Mouse (Mus musculus): ENCODE measurements around the gene Nasp.
"Not testable (repeated sequence)": the region's sequence is repeated elsewhere in the genome, so short reads cannot be mapped to it uniquely, and the experiment has no call there.

Gene Nasp

DNA sequence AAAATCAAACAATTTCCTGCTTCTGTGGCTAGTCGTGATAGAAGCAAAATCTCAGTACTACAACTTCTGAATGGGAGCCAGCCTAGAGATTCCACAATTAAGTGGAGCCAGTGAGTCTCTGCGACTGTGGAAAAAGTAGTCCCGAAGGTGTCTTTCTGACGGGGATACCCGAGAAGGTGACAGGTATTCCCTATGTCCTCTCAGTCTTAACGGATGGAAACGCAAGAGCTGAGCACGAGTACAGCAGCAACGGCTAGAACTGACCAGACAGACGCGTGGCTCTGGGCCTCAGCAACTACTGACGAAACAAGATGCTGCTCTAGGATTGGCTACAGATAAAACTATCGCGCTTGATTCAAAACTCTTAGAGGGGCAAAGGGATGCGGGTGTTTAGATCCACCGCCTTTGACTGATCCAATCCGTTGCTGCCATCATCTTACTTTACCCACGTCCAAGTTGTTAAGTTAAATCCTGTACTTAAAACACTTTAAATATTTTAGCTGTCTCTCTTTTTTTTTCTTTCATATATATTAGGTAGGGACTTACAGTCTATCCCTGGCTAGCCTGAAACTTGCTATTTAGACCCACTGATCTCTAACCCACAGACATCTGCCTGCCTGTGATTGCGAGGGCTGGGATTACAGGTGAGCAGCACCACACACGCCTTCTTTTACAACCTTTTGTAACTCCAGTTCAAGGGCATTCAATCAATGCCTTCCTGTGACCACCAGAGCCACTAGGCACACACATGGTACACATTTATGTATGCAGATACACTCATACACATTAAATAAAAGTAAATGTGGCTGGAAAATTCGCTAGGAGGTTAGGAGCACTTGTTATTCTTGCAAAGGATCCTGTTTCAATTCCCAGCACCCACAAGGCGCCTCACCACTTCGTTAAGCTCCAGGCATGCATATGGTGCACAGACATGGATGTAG lies at the start of gene Nasp:
Gene Nasp, minus strand, starts transcription at position 220 of the 941 bp plus-strand sequence.
- DNase-seq (ENCODE audit: low read depth, low spot score): peak; percentile 88

DNA sequence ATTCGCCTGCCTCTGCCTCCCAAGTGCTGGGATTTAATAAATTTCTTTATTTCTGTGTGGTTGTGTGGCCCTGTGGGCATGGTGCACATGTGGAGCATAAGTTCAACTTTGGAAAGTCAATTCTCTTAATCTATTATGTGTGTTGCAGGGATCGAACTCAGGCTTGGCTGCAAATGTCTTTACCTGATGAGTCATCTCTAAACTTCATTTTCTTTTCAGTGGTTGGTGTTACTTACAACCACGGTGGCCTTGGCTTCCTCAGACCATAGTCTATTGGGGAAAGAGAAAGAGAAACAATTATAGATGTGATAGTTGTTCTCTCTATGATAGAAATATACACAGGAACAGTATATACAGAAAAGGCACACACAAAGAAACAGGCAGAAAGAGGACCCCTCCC lies 48.3 kb upstream of the Nasp start:
- no peak for DNase-seq (ENCODE audit: low read depth, low spot score)

DNA sequence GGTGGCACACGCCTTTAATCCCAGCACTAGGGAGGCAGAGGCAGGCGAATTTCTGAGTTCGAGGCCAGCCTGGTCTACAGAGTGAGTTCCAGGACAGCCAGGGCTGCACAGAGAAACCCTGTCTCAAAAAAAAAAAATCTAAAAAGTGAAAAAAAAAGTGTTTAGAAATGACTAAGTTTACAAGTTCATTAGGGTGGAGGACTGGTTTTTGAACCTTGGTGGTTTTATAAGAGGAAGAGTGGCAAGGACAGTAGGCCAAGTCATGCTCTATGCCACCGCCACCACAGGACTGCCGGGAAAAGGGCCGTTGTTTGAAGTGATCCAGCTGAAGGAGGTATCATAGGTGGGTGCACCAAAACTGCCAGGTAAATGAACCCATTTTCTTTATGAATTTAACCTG lies 47.0 kb upstream of the Nasp start:
- DNase-seq (ENCODE audit: low read depth, low spot score): not testable (repeated sequence)

DNA sequence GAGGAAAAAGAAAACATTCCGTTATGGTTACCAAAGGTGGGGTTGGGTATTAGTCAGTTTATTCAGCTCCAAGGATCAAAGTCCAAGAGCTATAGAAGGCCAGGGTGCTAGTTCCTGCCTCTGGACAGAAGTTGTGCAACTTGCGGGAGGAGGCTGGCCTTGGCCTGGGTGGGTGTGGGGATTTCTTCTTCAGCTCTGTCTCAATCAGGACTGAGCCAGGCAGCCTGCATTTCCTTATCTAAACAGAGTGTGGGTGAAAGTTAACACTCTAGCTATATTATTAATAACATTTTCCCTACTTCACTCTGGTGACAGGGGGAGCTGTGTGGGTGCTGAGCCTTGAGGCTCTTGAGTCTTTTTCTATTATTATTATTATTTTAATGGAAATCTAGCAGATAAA lies 45.0 kb upstream of the Nasp start:
- DNase-seq (ENCODE audit: low read depth, low spot score): no peak

DNA sequence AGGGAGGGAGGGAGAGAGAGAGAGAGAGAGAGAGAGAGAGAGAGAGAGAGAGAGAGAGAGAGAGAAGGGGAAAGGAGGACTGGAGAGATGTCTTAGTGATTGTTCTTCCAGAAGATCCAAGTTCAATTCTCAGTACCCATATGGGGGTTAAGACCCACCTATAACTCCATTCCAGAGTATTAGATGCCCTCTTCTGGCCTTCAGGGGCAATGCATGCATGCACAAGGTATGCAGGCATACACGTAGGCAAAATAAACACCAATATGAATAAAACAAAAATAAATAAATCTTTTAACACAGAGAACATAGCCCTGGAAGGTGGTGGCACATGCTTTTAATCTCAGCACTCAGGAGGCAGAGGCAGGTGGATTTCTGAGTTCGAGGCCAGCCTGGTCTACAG lies 41.5 kb upstream of the Nasp start:
- DNase-seq (ENCODE audit: low read depth, low spot score): no peak

DNA sequence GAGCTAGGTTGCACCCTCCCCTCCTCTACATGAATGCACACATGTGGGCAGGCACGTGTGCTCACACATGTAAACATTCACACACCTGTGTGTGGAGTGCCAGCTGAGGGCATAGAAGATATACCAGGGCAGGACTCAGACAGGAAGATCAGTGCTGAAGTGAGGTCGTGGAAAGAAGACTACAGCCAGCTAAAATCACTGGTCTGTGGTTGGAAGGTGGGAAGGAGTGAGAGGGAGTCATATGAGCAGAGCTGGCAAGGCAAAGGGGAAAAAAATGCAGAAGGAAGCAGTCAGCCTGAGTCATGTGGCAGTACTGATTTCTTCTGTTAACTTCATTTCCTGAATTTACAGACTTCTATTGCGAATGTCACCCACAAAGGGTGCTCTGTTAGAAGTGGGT lies 40.4 kb upstream of the Nasp start:
- DNase-seq (ENCODE audit: low read depth, low spot score): no peak

DNA sequence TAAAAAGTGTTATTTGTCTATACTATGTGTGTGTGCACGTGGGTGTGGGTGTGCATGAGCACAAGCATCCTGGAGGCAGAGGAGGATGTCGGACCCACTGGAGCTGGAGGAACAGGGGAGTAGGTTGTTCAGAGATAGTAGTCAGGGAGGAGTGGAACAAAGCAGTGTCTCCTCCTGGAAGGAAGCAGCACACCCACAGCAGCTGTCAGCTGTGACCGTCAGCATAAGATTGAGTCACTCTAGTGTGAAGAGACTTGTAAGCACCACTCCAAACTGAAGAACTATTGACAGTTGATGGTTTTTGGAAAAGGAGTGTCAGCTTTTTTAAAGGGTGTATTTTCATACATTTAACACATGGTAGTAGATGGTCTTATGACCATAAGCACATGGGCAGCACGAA lies 38.9 kb upstream of the Nasp start:
- no peak for DNase-seq (ENCODE audit: low read depth, low spot score)

DNA sequence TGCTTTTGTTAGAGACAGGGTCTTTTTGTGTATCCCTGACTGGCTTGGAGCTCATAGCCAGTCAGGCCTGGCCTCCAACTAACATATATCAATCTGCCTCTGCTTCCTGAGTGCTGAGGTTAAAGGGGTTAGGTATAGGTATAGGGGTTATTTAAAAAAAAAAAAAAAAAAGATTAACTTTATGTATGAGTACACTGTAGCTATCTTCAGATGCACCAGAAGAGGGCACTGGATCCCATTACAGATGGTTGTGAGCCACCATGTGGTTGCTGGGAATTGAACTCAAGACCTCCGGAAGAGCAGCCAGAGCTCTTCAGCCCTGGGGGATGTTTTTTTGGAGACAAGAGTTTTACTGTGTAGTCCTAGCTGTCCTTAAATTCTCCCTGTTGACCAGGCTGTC lies 34.3 kb upstream of the Nasp start:
- no peak for DNase-seq (ENCODE audit: low read depth, low spot score)

DNA sequence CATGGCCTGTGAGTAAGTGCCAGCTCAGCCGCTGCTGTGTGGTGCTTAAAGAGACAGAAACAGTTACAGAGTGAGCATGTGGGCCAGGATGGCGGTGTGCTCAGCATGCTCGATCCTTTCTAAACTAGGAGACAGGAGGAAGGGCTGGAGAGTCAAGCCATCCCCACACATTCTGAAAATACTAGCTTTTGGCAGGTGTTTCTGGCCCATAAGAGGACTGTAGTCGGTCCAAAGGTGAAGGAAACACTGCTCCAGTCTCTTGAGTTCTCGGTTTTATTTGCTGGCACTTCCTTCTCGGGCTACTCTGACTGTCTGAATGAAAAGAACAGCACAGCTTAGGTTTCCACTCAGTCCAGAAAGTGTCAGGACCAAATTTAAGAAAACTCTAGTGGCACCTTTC lies 33.1 kb upstream of the Nasp start:
- DNase-seq (ENCODE audit: low read depth, low spot score): no peak

DNA sequence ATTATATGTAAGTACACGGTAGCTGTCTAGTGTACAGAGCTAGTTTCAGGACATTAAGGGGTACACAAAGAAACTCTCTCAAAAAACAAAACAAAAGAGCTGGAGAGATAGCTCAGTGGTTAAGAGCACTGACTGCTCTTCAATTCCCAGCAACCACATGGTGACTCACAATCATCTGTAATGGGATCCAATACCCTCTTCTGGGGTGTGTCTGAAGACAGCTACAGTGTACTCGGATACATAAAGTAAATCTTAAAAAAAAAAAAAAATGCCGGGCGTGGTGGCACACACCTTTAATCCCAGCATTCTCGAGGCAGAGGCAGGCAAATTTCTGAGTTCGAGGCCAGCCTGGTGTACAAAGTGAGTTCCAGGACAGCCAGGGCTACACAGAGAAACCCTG lies 32.2 kb upstream of the Nasp start:
- DNase-seq (ENCODE audit: low read depth, low spot score): not testable (repeated sequence)

DNA sequence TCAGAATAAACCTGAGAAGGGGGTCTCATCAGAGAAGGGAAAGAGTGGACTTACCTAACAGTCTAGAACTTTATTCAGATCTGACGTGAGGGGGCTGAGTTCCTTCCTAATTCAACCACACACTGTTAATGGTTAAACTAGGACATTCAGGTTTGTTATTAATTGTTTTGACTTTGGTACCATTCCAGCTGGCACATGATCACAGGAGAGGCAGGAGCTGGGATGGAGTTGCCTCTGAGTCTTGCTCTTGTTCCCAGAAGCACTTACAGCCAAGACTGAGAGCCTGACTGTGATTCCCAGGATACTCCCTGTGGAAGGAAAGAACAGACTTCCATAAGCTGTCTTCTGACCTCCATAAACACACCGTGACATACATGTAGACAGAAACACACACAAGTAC lies 31.7 kb upstream of the Nasp start:
- no peak for DNase-seq (ENCODE audit: low read depth, low spot score)

DNA sequence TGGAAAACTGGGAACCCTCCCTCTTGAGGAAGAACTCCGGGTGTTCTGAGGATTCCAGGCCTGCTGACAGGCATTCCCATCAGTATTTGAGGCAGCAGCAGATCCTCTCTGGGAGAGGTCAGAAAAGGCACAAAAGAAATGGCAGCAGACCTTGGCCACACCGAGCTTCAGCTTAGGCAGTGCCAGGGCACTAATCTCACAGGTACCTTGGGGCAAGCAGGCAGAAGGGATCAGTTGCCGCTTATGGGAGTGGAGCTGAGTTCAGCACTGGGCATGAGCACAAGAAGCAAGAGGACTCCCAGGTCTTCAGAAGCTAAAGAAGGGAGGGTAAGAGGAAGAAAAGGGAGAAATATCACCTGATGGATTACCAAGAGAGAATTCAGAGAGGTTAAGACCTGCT lies 30.2 kb upstream of the Nasp start:
- no peak for DNase-seq (ENCODE audit: low read depth, low spot score)

DNA sequence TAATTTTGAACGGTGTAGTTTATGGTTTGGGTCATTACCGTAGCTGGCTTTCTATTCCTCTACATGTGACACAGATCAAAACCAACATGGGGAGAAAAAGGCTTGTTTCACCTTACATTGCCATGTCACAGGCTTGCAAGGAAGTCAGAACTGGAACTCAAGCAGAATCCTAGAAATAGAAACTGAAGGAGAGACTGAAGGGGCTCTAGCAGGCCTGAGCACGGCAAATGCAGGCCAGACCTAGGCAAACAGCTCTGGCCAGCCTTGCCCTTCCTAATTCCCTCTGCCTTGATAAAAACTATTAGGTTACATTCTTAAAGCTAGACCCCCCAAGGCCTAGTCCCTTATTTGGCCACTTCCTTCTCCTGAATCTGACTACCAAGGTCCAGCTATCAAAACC lies 27.9 kb upstream of the Nasp start:
- DNase-seq (ENCODE audit: low read depth, low spot score): no peak

DNA sequence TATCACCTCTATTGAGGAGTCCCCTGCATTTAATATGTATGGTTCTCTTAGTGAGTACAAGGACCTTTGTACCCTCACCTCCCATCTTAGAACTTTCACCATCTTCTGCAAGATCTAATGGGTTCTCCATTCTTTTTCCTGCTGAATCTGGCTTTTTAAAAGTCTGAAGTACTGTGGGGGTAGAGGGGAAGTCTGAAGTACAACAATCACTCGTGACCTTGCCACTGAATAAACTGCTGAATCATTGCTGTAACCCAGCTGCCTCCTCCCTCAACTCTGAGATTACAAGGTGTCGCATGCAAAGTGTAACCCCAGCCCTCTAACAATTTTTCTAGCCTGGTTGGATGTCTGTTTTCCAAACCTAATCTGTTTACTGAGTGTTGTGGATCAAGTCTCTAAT lies 27.4 kb upstream of the Nasp start:
- DNase-seq (ENCODE audit: low read depth, low spot score): no peak

DNA sequence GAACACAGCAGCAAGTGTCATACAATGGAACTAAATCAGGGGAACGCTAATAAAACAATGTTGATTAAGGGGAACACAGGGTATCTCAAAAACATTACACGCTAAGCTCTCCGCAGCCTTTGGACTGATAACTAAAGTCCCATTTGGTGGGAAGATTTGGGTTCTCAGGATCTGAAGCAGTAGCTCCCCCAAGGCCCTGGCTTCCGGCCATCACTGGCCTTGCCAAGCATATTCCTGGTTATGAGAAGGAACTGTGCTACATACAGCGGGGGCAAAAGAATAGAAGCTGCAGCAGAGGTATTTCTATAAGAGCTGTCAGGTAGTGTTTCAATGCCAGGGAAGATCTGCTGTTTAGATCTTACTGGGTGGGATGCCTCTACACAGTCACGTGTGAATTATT lies 25.5 kb upstream of the Nasp start:
- DNase-seq (ENCODE audit: low read depth, low spot score): no peak

DNA sequence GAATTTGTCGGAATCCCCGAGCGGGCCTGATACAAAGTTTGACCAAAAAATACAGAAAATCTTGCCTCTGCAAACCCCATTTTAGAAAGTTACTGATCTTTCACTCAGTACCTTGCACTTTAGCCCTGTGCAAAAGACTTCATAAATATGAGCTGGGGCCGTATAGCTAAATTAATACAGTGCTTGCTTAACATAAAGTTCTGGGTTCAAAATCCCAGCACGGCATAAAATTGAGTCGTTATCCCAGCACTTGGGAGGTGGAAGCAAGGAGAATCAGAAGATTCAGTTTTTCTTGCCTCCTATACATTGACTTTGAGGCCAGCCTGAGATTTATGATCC lies 24.0 kb upstream of the Nasp start:
- DNase-seq (ENCODE audit: low read depth, low spot score): no peak

DNA sequence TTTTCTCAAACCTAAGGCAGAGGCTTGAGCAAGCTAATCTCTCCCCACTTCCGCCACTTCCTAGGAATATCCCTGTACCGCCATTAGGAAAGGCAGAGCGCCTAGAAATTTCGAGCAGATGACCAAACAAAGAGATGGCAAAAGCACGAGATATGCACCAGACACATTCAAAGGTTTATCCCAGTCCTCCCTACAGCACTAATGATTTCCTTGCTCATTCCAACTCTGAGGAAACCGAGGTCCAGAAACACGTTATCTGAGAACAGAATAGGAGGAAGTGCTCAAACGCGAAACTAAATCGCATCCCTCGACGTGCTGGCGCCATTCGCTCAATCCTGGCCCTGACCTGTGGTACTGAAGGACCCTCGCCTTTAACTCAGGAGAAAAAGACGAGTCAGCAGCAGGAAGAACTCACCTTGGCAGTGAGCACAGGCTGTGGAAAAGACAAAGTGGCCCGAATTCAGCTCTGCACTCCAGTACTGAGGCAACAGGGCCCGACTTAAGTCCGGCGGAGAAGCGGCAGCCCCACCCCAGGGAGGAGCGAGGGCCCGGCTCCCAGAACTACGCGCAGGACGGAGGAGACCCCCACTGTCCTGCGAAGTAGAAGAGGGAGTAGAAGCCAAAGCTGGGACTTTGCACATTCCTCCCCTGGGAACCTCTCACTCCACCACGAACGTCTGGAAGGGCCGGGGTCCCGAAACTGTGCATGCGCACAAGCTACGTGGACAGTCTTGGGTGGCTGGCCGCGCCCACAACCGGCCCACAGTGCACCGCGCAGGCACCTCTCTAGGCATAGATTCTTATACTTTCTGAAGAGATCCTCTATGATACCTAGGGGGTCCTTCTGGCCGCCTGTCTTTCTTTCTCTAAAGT lies 23.4 kb upstream of the Nasp start, which contains the start of gene Akr1a1:
Gene Akr1a1, minus strand, starts transcription at position 757 of the 873 bp plus-strand sequence.
- peak; percentile 90 for DNase-seq (ENCODE audit: low read depth, low spot score)

DNA sequence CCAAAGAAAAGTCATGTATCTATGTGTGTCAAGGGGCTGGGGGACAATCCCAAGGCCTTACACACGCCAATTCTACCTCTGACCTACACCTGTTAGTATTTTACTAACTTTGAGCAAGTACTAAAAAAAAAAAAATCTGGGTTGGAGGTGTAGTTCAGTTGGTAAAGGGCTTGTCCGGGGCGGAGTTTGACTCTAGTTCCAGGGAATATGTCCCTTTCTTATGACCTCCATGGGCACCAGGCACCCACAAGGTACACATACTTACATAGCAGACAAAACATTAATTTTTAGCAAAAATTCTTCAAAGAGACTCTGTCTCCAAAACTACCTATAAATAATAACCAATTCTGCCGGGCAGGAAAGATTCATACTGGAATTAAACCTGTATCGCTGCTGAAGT lies 22.6 kb upstream of the Nasp start:
- no peak for DNase-seq (ENCODE audit: low read depth, low spot score)

DNA sequence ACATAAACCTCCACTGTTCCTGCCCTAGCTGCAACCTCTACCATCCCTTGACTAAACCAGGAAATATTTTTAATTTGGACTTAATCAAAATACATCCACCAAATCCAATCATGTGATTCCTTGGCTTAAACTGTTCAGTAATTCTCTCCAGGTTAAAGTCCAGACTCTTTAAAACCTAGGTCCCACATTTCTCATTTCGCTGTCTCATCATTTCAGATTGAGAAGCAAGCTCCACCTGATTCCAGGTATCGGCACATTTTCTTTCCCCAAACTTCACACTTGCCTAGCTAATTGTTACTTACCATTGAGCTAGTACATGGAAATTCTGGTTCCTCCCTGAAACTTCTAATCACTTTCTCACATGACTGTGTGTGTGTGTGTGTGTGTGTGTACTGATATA lies 21.7 kb upstream of the Nasp start:
- DNase-seq (ENCODE audit: low read depth, low spot score): no peak

DNA sequence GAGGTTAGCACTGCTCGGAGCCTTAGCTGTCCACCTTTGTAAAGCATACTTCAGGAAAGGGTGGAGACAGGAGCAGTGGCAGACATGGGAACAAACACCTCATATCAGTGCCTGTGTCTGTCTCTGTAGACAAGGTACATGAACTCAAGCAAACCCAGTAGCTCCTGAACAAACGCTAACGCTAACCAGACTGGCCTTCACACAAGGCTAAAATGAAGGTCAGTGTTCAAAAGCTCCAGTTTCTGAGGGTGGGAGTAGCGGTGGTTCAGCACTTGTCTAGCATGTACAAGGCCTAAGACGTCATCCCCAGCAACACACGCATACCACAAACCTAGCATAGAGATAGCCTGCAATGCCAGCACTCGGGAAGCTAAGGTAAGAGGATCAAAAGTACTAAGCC lies 17.9 kb upstream of the Nasp start:
- DNase-seq (ENCODE audit: low read depth, low spot score): no peak

DNA sequence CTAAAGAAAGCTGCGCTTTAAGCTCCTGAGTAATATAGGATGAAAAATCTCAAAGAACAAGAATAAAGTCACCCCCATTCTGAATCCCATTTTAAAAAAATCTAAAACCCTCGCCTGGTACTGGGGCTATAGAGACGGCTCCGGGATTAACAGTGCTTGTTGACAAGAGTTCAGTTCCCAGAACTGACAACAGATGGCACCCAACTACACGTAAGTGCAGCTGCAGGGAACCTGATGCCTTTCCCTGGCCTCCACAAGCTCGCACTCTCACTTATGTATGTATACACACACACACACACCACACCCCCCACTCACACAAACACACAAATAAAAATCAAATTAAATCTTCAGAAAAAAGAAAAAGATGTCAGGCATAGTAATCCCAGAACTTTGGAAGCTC lies 16.6 kb upstream of the Nasp start:
- DNase-seq (ENCODE audit: low read depth, low spot score): no peak

DNA sequence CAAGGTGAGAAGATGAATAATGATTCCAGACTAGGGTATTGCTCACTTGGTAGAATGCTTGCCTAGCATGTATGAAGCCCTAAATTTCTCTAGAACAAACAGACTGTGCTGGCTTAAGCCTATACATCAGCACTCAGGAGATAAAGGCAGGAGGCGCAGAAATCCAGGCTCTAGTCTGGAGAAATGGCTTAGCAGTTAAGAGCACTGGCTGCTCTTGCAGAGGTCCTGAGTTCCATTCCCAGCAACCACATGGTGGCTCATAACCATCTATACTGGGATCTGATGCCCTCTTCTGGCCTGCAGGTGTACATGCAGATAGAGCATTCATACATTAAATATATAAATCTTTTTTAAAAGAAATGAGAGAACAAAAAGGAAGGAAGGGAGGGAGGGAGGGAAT lies 14.3 kb upstream of the Nasp start:
- no peak for DNase-seq (ENCODE audit: low read depth, low spot score)

DNA sequence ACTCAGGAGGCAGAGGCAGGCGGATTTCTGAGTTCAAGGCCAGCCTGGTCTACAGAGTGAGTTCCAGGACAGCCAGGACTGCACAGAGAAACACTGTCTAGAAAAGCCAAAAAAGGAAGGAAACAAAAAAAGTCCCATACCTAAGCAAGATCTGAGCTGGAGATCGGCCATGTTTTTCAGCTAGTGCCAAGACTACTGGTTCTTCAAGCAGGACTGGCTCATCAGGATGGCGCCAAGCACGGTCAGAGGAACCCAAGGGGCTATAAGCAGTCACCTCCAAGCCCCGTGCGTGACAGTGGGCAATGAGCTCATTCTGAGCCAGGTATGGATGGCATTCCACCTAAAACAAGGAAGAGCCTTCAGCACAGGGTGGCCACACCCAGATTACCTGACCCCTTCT lies 11.1 kb upstream of the Nasp start:
- DNase-seq (ENCODE audit: low read depth, low spot score): no peak
